Mouse (Mus musculus): ENCODE results near the gene Olfr56. TPM values are rescaled to one million over a fixed set of nuclear protein-coding genes. Genes with fewer than 3 reads are reported as not detected.

Gene Olfr56
- polyA plus RNA-seq, 1 experiment from 2014 or later: 0.10 TPM

Other genes with a start within 250 kb of the Olfr56 start
- gene Rack1, start 178.6 kb upstream of the Olfr56 start, polyA plus RNA-seq (2015; fragmentation: Nextera tagmentation; extraction: Ambion mirVana): 338 and 387 TPM in 2 replicates
- gene Trim41, start 161.5 kb upstream of the Olfr56 start, polyA plus RNA-seq (2015; fragmentation: Nextera tagmentation; extraction: Ambion mirVana): 4.3 TPM in 2 replicates
- gene Trim7, start 152.7 kb upstream of the Olfr56 start, polyA plus RNA-seq (2015; fragmentation: Nextera tagmentation; extraction: Ambion mirVana): 0.75 and 0.84 TPM in 2 replicates
- 3.2 and 3.7 TPM in 2 replicates for gene Gm12184, start 152.2 kb upstream of the Olfr56 start, polyA plus RNA-seq (2015; fragmentation: Nextera tagmentation; extraction: Ambion mirVana)
- 8.9 and 13.6 TPM in 2 replicates for gene Irgm1, start 107.2 kb upstream of the Olfr56 start, polyA plus RNA-seq (2015; fragmentation: Nextera tagmentation; extraction: Ambion mirVana)
- gene Gm5431, start 76.7 kb upstream of the Olfr56 start, polyA plus RNA-seq (2015; fragmentation: Nextera tagmentation; extraction: Ambion mirVana): 0.25 and 0.30 TPM in 2 replicates
- gene Psme2b, start 32.7 kb upstream of the Olfr56 start, polyA plus RNA-seq (2015; fragmentation: Nextera tagmentation; extraction: Ambion mirVana): 2.1 and 2.8 TPM in 2 replicates
- 0.50 and 1.2 TPM in 2 replicates for gene 9930111J21Rik1, start 509 bp downstream of the Olfr56 start, polyA plus RNA-seq (2015; fragmentation: Nextera tagmentation; extraction: Ambion mirVana)
- 0.06 TPM in 1 of 2 replicates, not detected in the other for gene Gm12185, start 13.3 kb downstream of the Olfr56 start, polyA plus RNA-seq (2015; fragmentation: Nextera tagmentation; extraction: Ambion mirVana)
- gene Tgtp1, start 15.3 kb downstream of the Olfr56 start, polyA plus RNA-seq (2015; fragmentation: Nextera tagmentation; extraction: Ambion mirVana): 0.64 and 3.2 TPM in 2 replicates
- gene 9930111J21Rik2, start 72.4 kb downstream of the Olfr56 start, polyA plus RNA-seq (2015; fragmentation: Nextera tagmentation; extraction: Ambion mirVana): 0.52 and 0.58 TPM in 2 replicates
- 0.23 and 5.3 TPM in 2 replicates for gene Tgtp2, start 85.3 kb downstream of the Olfr56 start, polyA plus RNA-seq (2015; fragmentation: Nextera tagmentation; extraction: Ambion mirVana)
- gene Ifi47, start 97.7 kb downstream of the Olfr56 start, polyA plus RNA-seq (2015; fragmentation: Nextera tagmentation; extraction: Ambion mirVana): 1.4 and 4.3 TPM in 2 replicates
- gene Olfr1396, start 136.0 kb downstream of the Olfr56 start, polyA plus RNA-seq (2015; fragmentation: Nextera tagmentation; extraction: Ambion mirVana): 0.15 and 0.18 TPM in 2 replicates
- not detected in 2 replicates for gene Olfr1395, start 163.4 kb downstream of the Olfr56 start, polyA plus RNA-seq (2015; fragmentation: Nextera tagmentation; extraction: Ambion mirVana)
- gene Olfr1394, start 175.5 kb downstream of the Olfr56 start, polyA plus RNA-seq (2015; fragmentation: Nextera tagmentation; extraction: Ambion mirVana): not detected in 2 replicates
- 4.4 and 6.1 TPM in 2 replicates for gene Btnl9, start 208.3 kb downstream of the Olfr56 start, polyA plus RNA-seq (2015; fragmentation: Nextera tagmentation; extraction: Ambion mirVana)
- 24.2 and 26.6 TPM in 2 replicates for gene Zfp62, start 224.4 kb downstream of the Olfr56 start, polyA plus RNA-seq (2015; fragmentation: Nextera tagmentation; extraction: Ambion mirVana)

Measured in heart, embryonic 15.5 days (tissue).